Mouse (Mus musculus): ENCODE results near the gene Hist1h3e.
"Not testable (repeated sequence)": the region's sequence is repeated elsewhere in the genome, so short reads cannot be mapped to it uniquely, and the experiment has no call there.

The Hist1h3e gene

GRCm38 (mm10) chr13:23582219-23583056 is 20.3 kb upstream of the Hist1h3e start:
- no peak for DNase-seq

GRCm38 (mm10) chr13:23581408-23582218 is 19.4 kb upstream of the Hist1h3e start, which contains the start of gene Hist1h4d:
Hist1h4d (plus strand) TSS chr13:23581598.
- peak; percentile 91 for DNase-seq

GRCm38 (mm10) chr13:23577835-23578234 is 15.7 kb upstream of the Hist1h3e start:
- no peak for DNase-seq

GRCm38 (mm10) chr13:23576906-23577639 is 14.9 kb upstream of the Hist1h3e start:
- no peak for DNase-seq

GRCm38 (mm10) chr13:23576351-23576881 is 14.2 kb upstream of the Hist1h3e start:
- no peak for DNase-seq

- not testable (repeated sequence) for DNase-seq
Measured at GRCm38 (mm10) chr13:23575864-23576313, 13.7 kb upstream of the Hist1h3e start.

- DNase-seq = no peak
Measured at GRCm38 (mm10) chr13:23575271-23575851, 13.2 kb upstream of the Hist1h3e start, which contains the start of gene Hist1h3d. Hist1h3d (plus strand) TSS chr13:23575763.

GRCm38 (mm10) chr13:23574546-23575170 is 12.5 kb upstream of the Hist1h3e start:
- not testable (repeated sequence) for DNase-seq

GRCm38 (mm10) chr13:23573898-23574524 is 11.8 kb upstream of the Hist1h3e start, which contains the start of the genes Hist1h2bf and Hist1h2ad:
Hist1h2bf (minus strand) TSS chr13:23574196.
Hist1h2ad (plus strand) TSS chr13:23574381.
- peak; percentile 61 to 64 for DNase-seq

- not testable (repeated sequence) for DNase-seq
Measured at GRCm38 (mm10) chr13:23573034-23573897, 11.1 kb upstream of the Hist1h3e start.

GRCm38 (mm10) chr13:23572218-23573033 is 10.3 kb upstream of the Hist1h3e start:
- DNase-seq = no peak

GRCm38 (mm10) chr13:23571504-23572217 is 9.5 kb upstream of the Hist1h3e start:
- DNase-seq = peak in 1 of 2 experiments; percentile 19

GRCm38 (mm10) chr13:23571022-23571503 is 8.9 kb upstream of the Hist1h3e start, which contains the start of the genes Hist1h2ae and Hist1h2bg:
Hist1h2ae (minus strand) TSS chr13:23571220.
Hist1h2bg (plus strand) TSS chr13:23571396.
- DNase-seq = peak in 1 of 2 experiments; percentile 57

- not testable (repeated sequence) for DNase-seq
Measured at GRCm38 (mm10) chr13:23570261-23571021, 8.3 kb upstream of the Hist1h3e start.

- no peak for DNase-seq
Measured at GRCm38 (mm10) chr13:23564482-23564881, 2.3 kb upstream of the Hist1h3e start.

GRCm38 (mm10) chr13:23562699-23563462 is 712 bp upstream of the Hist1h3e start:
- peak in 1 of 2 experiments; percentile 44 for DNase-seq

Measured in cerebellum, adult 18-20 months (tissue).